Mouse (Mus musculus): Measurements from ENCODE around the gene Map3k4.

DNA sequence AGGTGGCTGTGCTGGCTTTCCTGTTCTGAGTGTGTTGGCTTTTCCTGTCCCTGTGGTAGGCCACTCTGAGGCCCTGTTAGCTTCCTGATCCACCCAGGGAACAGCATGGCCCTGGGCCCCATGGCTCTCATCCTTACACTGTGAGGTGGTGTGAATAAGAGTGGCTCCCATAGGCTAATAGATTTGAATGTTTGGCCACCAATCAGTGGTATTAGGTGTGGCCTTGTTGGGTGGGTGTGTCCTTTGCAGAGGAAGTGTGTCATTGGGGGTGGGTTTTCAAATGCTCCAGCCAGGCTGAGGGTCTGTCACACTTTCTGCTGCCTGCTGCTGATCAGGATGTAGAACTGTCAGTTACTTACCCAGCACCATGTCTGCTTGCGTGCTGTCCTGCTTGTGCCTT lies 117.5 kb downstream of the Map3k4 start:
- TF ChIP-seq CTCF (IDR thresholded peaks at IDR 0.05; ENCODE audit: extremely low read depth, insufficient read depth, low read length), result no peak
- no peak for TF ChIP-seq POLR2A (IDR thresholded peaks at IDR 0.05; ENCODE audit: extremely low read depth, insufficient read depth, low read length)
